Mouse (Mus musculus) cortical plate, adult 2 months (tissue): ENCODE results near the gene Mbnl1.

Experiments used
- CTCF ChIP-seq: fragments of 200-500 bp; IDR thresholded peaks from 2 replicates; pipeline ENCODE4 v1.5.1; 2011; ENCODE audit warnings: mild to moderate bottlenecking, control low read depth, low read length; ENCODE audit not compliant: insufficient read depth; ENCODE audit errors: extremely low read depth
- POLR2A ChIP-seq: fragments of 200-500 bp; IDR thresholded peaks from 2 replicates; pipeline ENCODE4 v1.6.1; 2011; ENCODE audit warnings: mild to moderate bottlenecking, low read length, control low read depth; ENCODE audit not compliant: insufficient read depth; ENCODE audit errors: extremely low read depth

- TF ChIP-seq POLR2A (no peak), CTCF (no peak)
These were observed 8.1 kb downstream of the Mbnl1 start for GRCm38 (mm10) chr3:60480716-60481115.
